ENCODE assay signal across 29 mouse cellular contexts in genomic region chr16:96655548-96655947, GRCm38 (mm10).
"Had no signal": no experiment of that assay in that cellular context is flagged by ENCODE, and none has a peak within 500 bp of the region (broad histone marks: within the 10 kb centered on the region; RNA-seq: fewer than 3 reads in every experiment).

No protein-coding gene starts in this region.

- H3K27me3 ChIP-seq: limb, embryonic 12.5 days; limb, embryonic 13.5 days; limb, embryonic 15.5 days; liver, embryonic 12.5 days; liver, embryonic 13.5 days; liver, embryonic 15.5 days; lung, embryonic 15.5 days; megakaryocyte, embryonic 14.5 days; midbrain, embryonic 12.5 days; midbrain, embryonic 13.5 days; midbrain, embryonic 15.5 days; neural tube, embryonic 12.5 days had no signal

- H3K4me3 ChIP-seq: limb, embryonic 10.5 days; limb, embryonic 12.5 days; limb, embryonic 13.5 days; limb, embryonic 15.5 days; liver, embryonic 12.5 days; liver, embryonic 13.5 days; liver, embryonic 15.5 days; lung, embryonic 15.5 days; megakaryocyte, embryonic 14.5 days; midbrain, embryonic 10.5 days; midbrain, embryonic 12.5 days; midbrain, embryonic 13.5 days; midbrain, embryonic 15.5 days; myocyte; neural tube, embryonic 12.5 days had no signal

- DNase-seq: left cerebral cortex, postnatal 4 days; liver, embryonic 13.5 days; liver, postnatal 0 days; lung, adult 18-20 months; lung, adult 2 months; lung, embryonic 14.5 days; lung, postnatal 10 days; lung, postnatal 14 days; lung, postnatal 36 days; lung, postnatal 4 days; midbrain, embryonic 14.5 days had no signal

- H3K9ac ChIP-seq: limb, embryonic 12.5 days; limb, embryonic 13.5 days; limb, embryonic 15.5 days; liver, embryonic 12.5 days; liver, embryonic 13.5 days; liver, embryonic 14.5 days; liver, embryonic 15.5 days; liver, postnatal 0 days; lung, embryonic 14.5 days; lung, embryonic 15.5 days; midbrain, embryonic 12.5 days; midbrain, embryonic 13.5 days; midbrain, embryonic 15.5 days; neural tube, embryonic 12.5 days had no signal

- H3K27ac ChIP-seq: limb, embryonic 10.5 days; limb, embryonic 12.5 days; limb, embryonic 13.5 days; limb, embryonic 15.5 days; liver, embryonic 12.5 days; liver, embryonic 13.5 days; liver, embryonic 14.5 days; liver, embryonic 15.5 days; lung, embryonic 15.5 days; macrophage; midbrain, embryonic 10.5 days; midbrain, embryonic 12.5 days; midbrain, embryonic 13.5 days; midbrain, embryonic 15.5 days; neural tube, embryonic 12.5 days had no signal

- H3K4me2 ChIP-seq: limb, embryonic 12.5 days; limb, embryonic 13.5 days; limb, embryonic 15.5 days; liver, embryonic 11.5 days; liver, embryonic 12.5 days; liver, embryonic 13.5 days; liver, embryonic 15.5 days; lung, embryonic 14.5 days; lung, embryonic 15.5 days; midbrain, embryonic 11.5 days; midbrain, embryonic 12.5 days; midbrain, embryonic 13.5 days; midbrain, embryonic 15.5 days; neural tube, embryonic 12.5 days had no signal

- H3K4me1 ChIP-seq: liver, embryonic 12.5 days; liver, embryonic 13.5 days; liver, embryonic 15.5 days; lung, embryonic 15.5 days; megakaryocyte, embryonic 14.5 days; midbrain, embryonic 10.5 days; midbrain, embryonic 12.5 days; midbrain, embryonic 13.5 days; midbrain, embryonic 15.5 days; neural tube, embryonic 12.5 days had no signal

- H3K36me3 ChIP-seq: limb, embryonic 10.5 days; limb, embryonic 12.5 days; limb, embryonic 13.5 days; limb, embryonic 15.5 days; liver, embryonic 12.5 days; liver, embryonic 13.5 days; liver, embryonic 15.5 days; lung, embryonic 15.5 days; midbrain, embryonic 10.5 days; midbrain, embryonic 12.5 days; neural tube, embryonic 12.5 days had no signal

- H3K9me3 ChIP-seq: limb, embryonic 10.5 days; limb, embryonic 12.5 days; limb, embryonic 13.5 days; limb, embryonic 15.5 days; liver, embryonic 12.5 days; liver, embryonic 13.5 days; liver, embryonic 15.5 days; lung, embryonic 15.5 days; midbrain, embryonic 10.5 days; midbrain, embryonic 12.5 days; midbrain, embryonic 13.5 days; midbrain, embryonic 15.5 days; neural tube, embryonic 12.5 days had no signal
